Mouse (Mus musculus) erythroid progenitor cell, adult 5-6 weeks (primary cell): ENCODE measurements around the gene Btaf1. TPM values are rescaled to one million over a fixed set of nuclear protein-coding genes. Genes with fewer than 3 reads are reported as not detected.
"Not testable (repeated sequence)": the region's sequence is repeated elsewhere in the genome, so short reads cannot be mapped to it uniquely, and the experiment has no call there.

Experiments used
- ATAC-seq: replicated peaks from 2 replicates; pipeline ENCODE4 v1.8.0; 2016; ENCODE audit warnings: moderate number of reproducible peaks, mild to moderate bottlenecking, moderate TSS enrichment, inconsistent platforms; ENCODE audit not compliant: poor library complexity, low FRiP score, severe bottlenecking
- total RNA-seq, 2 experiments: library from RNA; stranded (forward) in 1 of 2; stranded (reverse) in 1 of 2; fragments of 150-400 nt in 1 of 2; fragments of 186-747, 209-891 nt in 1 of 2; gene quantifications; 2 replicates each; pipeline versions ENCODE4 v1.2.3 to v1.2.4; 2015 to 2017; ENCODE audit warnings: low replicate concordance in 2 of 2

Btaf1 gene
- total RNA-seq, 2 experiments from 2014 or later, result 95.2 to 178 TPM

- 0 out of 2 replicates have a peak, but pooled peaks have one; percentile 7 for ATAC-seq
Observed at GRCm38 (mm10) chr19:36919466-36919865, 6.4 kb upstream of the Btaf1 start, which contains the start of gene Fgfbp3. Gene Fgfbp3 (minus strand): TSS chr19:36919615.

GRCm38 (mm10) chr19:36922015-36922414 lies 3.9 kb upstream of the Btaf1 start:
- no peak for ATAC-seq

- ATAC-seq, result no peak
Observed at GRCm38 (mm10) chr19:36922936-36923335, 2.9 kb upstream of the Btaf1 start.

- peak; percentile 44 for ATAC-seq
Observed at GRCm38 (mm10) chr19:36926553-36927236, 816 bp downstream of the Btaf1 start.

GRCm38 (mm10) chr19:36927800-36928361 lies 2.0 kb downstream of the Btaf1 start:
- no peak for ATAC-seq

GRCm38 (mm10) chr19:36929816-36930215 lies 3.9 kb downstream of the Btaf1 start:
- no peak for ATAC-seq

GRCm38 (mm10) chr19:36932097-36932496 lies 6.2 kb downstream of the Btaf1 start:
- no peak for ATAC-seq

- no peak for ATAC-seq
Observed at GRCm38 (mm10) chr19:36932613-36933012, 6.7 kb downstream of the Btaf1 start.

- no peak for ATAC-seq
Observed at GRCm38 (mm10) chr19:36936285-36936684, 10.4 kb downstream of the Btaf1 start.

- ATAC-seq, result 0 out of 2 replicates have a peak, but pooled peaks have one; percentile 28
Observed at GRCm38 (mm10) chr19:36938008-36938407, 12.1 kb downstream of the Btaf1 start.

- no peak for ATAC-seq
Observed at GRCm38 (mm10) chr19:36940064-36940463, 14.2 kb downstream of the Btaf1 start.

- 0 out of 2 replicates have a peak, but pooled peaks have one; percentile 27 for ATAC-seq
Observed at GRCm38 (mm10) chr19:36953637-36954206, 27.8 kb downstream of the Btaf1 start.

GRCm38 (mm10) chr19:36958331-36958730 lies 32.5 kb downstream of the Btaf1 start:
- ATAC-seq, result no peak

GRCm38 (mm10) chr19:36961320-36961719 lies 35.4 kb downstream of the Btaf1 start:
- ATAC-seq, result no peak

- not testable (repeated sequence) for ATAC-seq
Observed at GRCm38 (mm10) chr19:36962544-36963260, 36.8 kb downstream of the Btaf1 start.

GRCm38 (mm10) chr19:37004557-37004956 lies 78.7 kb downstream of the Btaf1 start:
- ATAC-seq, result no peak

GRCm38 (mm10) chr19:37009878-37010281 lies 84.0 kb downstream of the Btaf1 start:
- ATAC-seq, result no peak

GRCm38 (mm10) chr19:37013461-37013860 lies 87.6 kb downstream of the Btaf1 start:
- ATAC-seq, result no peak

- no peak for ATAC-seq
Observed at GRCm38 (mm10) chr19:37014173-37014939, 88.5 kb downstream of the Btaf1 start.

GRCm38 (mm10) chr19:37016890-37017289 lies 91.0 kb downstream of the Btaf1 start:
- ATAC-seq, result no peak
